Mouse (Mus musculus) kidney, adult 2 months (tissue): ENCODE measurements around the gene Ctnnbip1. TPM values are rescaled to one million over a fixed set of nuclear protein-coding genes. Genes with fewer than 3 reads are reported as not detected.

Experiments
- DNase-seq: peaks from one replicate; pipeline ENCODE4 v3.0.0; 2021
- H3K27ac ChIP-seq: fragments of 200-500 bp; 2 replicates; pipeline ENCODE4 v1.5.1; 2012; ENCODE audit warnings: low read depth, low read length, control low read depth, inconsistent platforms; ENCODE audit not compliant: insufficient read depth
- H3K27me3 ChIP-seq: fragments of 200-500 bp; replicated peaks from 2 replicates; pipeline ENCODE4 v1.6.1; 2012; ENCODE audit warnings: mild to moderate bottlenecking, moderate library complexity, low read length, inconsistent platforms; ENCODE audit not compliant: control insufficient read depth, insufficient read depth
- H3K36me3 ChIP-seq: fragments of 200-500 bp; 2 replicates; pipeline ENCODE4 v1.6.1; 2012; ENCODE audit warnings: mild to moderate bottlenecking, moderate library complexity, low read length, inconsistent platforms; ENCODE audit not compliant: control insufficient read depth, insufficient read depth
- H3K4me1 ChIP-seq: fragments of 200-500 bp; 2 replicates; pipeline ENCODE4 v1.6.1; 2011; ENCODE audit warnings: low read length; ENCODE audit not compliant: control insufficient read depth, insufficient read depth
- H3K4me3 ChIP-seq: fragments of 200-500 bp; 2 replicates; pipeline ENCODE4 v1.5.1; 2011; ENCODE audit warnings: mild to moderate bottlenecking, low read depth, low read length, control low read depth; ENCODE audit not compliant: insufficient read depth
- CTCF ChIP-seq: fragments of 200-500 bp; conservative IDR thresholded peaks from 2 replicates; pipeline ENCODE4 v1.5.1; 2011; ENCODE audit warnings: low read depth, mild to moderate bottlenecking, control low read depth, low read length, moderate library complexity, mixed read lengths; ENCODE audit not compliant: insufficient read depth, insufficient read length
- POLR2A ChIP-seq: fragments of 200-500 bp; IDR thresholded peaks from one replicate; pipeline ENCODE4 v1.6.1; 2011; ENCODE audit warnings: low read depth, low read length, control low read depth
- WGBS: fragments of 180-500 bp; shearing (Covaris S2); methylation state at CpG from one replicate; pipeline ENCODE4 v1.1.7; 2018; 5-methylcytosine and 5-hydroxymethylcytosine counted together
- polyA plus RNA-seq: library from polyadenylated mRNA; depleted of rRNA; stranded (reverse); fragments of >200 nt; gene quantifications from 2 replicates; pipeline ENCODE4 v1.2.3, GENCODE M21; 2012

The Ctnnbip1 gene
- polyA plus RNA-seq, 1 experiment, result 24.4 TPM

GRCm38 (mm10) chr4:149599549-149599948 lies 81.5 kb downstream of the Ctnnbip1 start:
- H3K27me3 ChIP-seq, result no peaks in the 10 kb centered on the region
- 92% methylated on average over 6 of the region's 6 CpGs for WGBS

GRCm38 (mm10) chr4:149600130-149600529 lies 82.1 kb downstream of the Ctnnbip1 start:
- H3K36me3 ChIP-seq, result no peaks in the 10 kb centered on the region
- WGBS, result 83% methylated on average over 4 of the region's 4 CpGs
- TF ChIP-seq CTCF, result no peak
- TF ChIP-seq POLR2A, result no peak
- no peaks in the 10 kb centered on the region; the same call in 1 of the 2 replicates for H3K4me1 ChIP-seq
- no peak overlapping the region for H3K27ac ChIP-seq
- H3K27me3 ChIP-seq, result no peaks in the 10 kb centered on the region
- no peak overlapping the region for H3K4me3 ChIP-seq
- DNase-seq, result no peak

More at GRCm38 (mm10) chr4:149599549-149599948, 81.5 kb downstream of the Ctnnbip1 start:
- TF ChIP-seq CTCF (no peak), POLR2A (no peak)
- no peaks in the 10 kb centered on the region; the same call in 1 of the 2 replicates for H3K4me1 ChIP-seq
- DNase-seq, result no peak
- H3K36me3 ChIP-seq, result no peaks in the 10 kb centered on the region
- no peak overlapping the region for H3K27ac ChIP-seq
- H3K4me3 ChIP-seq, result no peak overlapping the region

- TF ChIP-seq POLR2A (no peak), CTCF (no peak)
- Histone ChIP-seq H3K4me3 (no peak overlapping the region), H3K36me3 (no peaks in the 10 kb centered on the region), H3K27me3 (no peaks in the 10 kb centered on the region), H3K4me1 (no peaks in the 10 kb centered on the region; the same call in 1 of the 2 replicates), H3K27ac (no peak overlapping the region)
- 30% methylated on average over 4 of the region's 4 CpGs for WGBS
- no peak for DNase-seq
Observed at GRCm38 (mm10) chr4:149601484-149601883, 83.4 kb downstream of the Ctnnbip1 start.

- no peaks in the 10 kb centered on the region for H3K36me3 ChIP-seq
- H3K4me1 ChIP-seq, result no peaks in the 10 kb centered on the region; the same call in 1 of the 2 replicates
- WGBS, result 53% methylated on average over 7 of the region's 7 CpGs
- no peak for DNase-seq
- no peak overlapping the region for H3K4me3 ChIP-seq
- H3K27me3 ChIP-seq, result no peaks in the 10 kb centered on the region
- TF ChIP-seq POLR2A, result no peak
- TF ChIP-seq CTCF, result no peak
- no peak overlapping the region for H3K27ac ChIP-seq
Observed at GRCm38 (mm10) chr4:149602236-149602635, 84.2 kb downstream of the Ctnnbip1 start.

- TF ChIP-seq POLR2A (no peak), CTCF (no peak)
- Histone ChIP-seq H3K27me3 (no peaks in the 10 kb centered on the region), H3K4me3 (no peak overlapping the region), H3K27ac (no peak overlapping the region), H3K36me3 (no peaks in the 10 kb centered on the region), H3K4me1 (no peaks in the 10 kb centered on the region)
- no peak for DNase-seq
- 71% methylated on average over 1 of the region's 1 CpGs for WGBS
Observed at GRCm38 (mm10) chr4:149603860-149604259, 85.8 kb downstream of the Ctnnbip1 start.

- Histone ChIP-seq H3K4me1 (no peaks in the 10 kb centered on the region), H3K27me3 (no peaks in the 10 kb centered on the region), H3K36me3 (no peaks in the 10 kb centered on the region), H3K4me3 (no peak overlapping the region), H3K27ac (no peak overlapping the region)
- no peak for DNase-seq
- TF ChIP-seq CTCF (0 out of 2 replicates have a peak, but pooled peaks have one; percentile 21), POLR2A (no peak)
- WGBS, result 90% methylated on average over 3 of the region's 3 CpGs
Observed at GRCm38 (mm10) chr4:149604518-149604917, 86.5 kb downstream of the Ctnnbip1 start.

- Histone ChIP-seq H3K27me3 (no peaks in the 10 kb centered on the region), H3K36me3 (no peaks in the 10 kb centered on the region), H3K4me1 (no peaks in the 10 kb centered on the region), H3K27ac (no peak overlapping the region), H3K4me3 (no peak overlapping the region)
- 89% methylated on average over 18 of the region's 18 CpGs for WGBS
- TF ChIP-seq POLR2A (no peak), CTCF (no peak)
- no peak for DNase-seq
Observed at GRCm38 (mm10) chr4:149606056-149606455, 88.0 kb downstream of the Ctnnbip1 start.

- Histone ChIP-seq H3K27ac (no peak overlapping the region), H3K36me3 (no peaks in the 10 kb centered on the region), H3K4me1 (no peaks in the 10 kb centered on the region), H3K4me3 (no peak overlapping the region), H3K27me3 (no peaks in the 10 kb centered on the region)
- TF ChIP-seq CTCF (no peak), POLR2A (no peak)
- WGBS, result 65% methylated on average over 15 of the region's 15 CpGs
- DNase-seq, result no peak
Observed at GRCm38 (mm10) chr4:149606766-149607358, 88.8 kb downstream of the Ctnnbip1 start.
